Mouse (Mus musculus): ENCODE data around the gene Otp.

Gene Otp

GRCm38 (mm10) chr13:94874039-94874425 lies 1.4 kb upstream of the Otp start:
- DNase-seq = no peak

- DNase-seq = peak in 1 of 2 experiments; percentile 11
Observed at GRCm38 (mm10) chr13:94874656-94875395, 576 bp upstream of the Otp start.

GRCm38 (mm10) chr13:94876286-94877210 lies 1.1 kb downstream of the Otp start:
- peak in 1 of 2 experiments; percentile 23 for DNase-seq

DNA sequence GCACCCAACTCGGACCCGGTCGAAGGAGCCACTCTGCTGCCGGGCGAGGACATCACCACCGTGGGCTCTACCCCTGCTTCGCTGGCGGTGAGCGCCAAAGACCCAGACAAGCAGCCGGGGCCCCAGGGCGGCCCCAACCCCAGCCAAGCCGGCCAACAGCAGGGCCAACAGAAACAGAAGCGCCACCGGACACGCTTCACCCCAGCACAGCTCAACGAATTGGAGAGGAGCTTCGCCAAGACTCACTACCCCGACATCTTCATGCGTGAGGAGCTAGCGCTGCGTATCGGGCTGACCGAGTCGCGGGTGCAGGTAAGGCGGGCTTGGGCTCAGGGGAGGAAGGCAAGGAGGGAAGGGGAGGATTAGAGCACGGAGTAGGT lies 1.8 kb downstream of the Otp start:
- DNase-seq = peak in 1 of 2 experiments; percentile 8

- DNase-seq = peak in 1 of 2 experiments; percentile 9
Observed at GRCm38 (mm10) chr13:94877991-94878745, 2.8 kb downstream of the Otp start.

DNA sequence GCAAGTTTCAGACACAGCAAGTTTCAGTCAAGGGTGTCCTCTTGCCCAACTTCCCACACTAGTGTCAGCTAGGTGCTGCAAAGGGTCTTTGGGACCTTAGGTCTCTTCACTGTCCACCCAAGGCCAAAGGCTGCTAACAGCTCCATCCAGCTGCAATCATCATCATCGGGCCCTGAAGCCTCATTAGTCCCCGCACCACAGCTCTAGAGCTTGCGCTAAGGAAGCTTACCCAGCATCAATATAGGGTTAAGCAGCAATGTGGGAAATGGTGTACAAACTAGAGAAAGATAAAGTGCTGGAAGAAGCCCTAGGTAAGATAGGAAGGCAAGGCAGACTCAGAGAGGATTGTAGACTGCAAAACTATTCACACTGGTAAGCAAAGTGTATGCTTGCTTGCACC lies 5.8 kb downstream of the Otp start:
- DNase-seq = peak in 1 of 2 experiments; percentile 4

DNA sequence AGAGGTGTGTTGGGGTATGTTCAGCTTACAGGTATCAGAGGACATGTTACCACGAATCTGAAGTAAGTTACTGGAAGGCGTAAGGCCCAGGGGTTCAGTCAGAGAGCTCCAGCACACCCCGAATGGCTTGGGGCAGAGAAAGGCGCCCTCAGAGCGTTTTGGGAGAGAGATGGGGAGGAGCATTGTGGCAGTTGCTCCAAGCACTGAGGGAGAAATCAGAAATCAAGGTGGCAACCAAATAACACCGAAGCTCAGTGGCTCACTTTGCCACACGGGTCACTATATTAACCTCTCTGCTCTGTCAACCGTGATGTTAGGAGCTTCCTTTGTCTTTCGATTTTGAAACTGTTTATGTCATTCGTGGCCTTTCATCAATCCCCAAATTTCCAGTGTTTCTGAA lies 6.8 kb downstream of the Otp start:
- DNase-seq = no peak

DNA sequence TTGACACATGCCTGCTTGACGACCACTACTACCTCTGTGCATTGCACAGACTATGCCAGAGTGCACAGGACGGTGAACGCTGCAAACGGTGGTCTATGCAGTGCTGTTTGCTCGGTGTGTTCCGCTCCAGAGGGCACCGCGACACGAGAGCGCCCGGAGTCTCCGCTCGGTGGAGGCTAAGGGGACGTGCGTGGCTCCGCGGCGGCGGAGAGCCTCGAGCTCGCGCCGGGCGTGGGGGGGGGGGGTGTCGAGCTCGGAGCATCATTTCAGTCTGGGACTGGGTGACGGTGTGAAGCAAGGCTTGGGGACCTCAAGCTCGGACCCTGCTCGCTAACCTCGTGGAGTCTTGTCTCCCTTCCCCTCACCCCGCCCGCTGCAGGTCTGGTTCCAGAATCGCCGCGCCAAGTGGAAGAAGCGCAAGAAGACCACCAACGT lies 7.3 kb downstream of the Otp start:
- no peak for DNase-seq

GRCm38 (mm10) chr13:94883163-94883965 lies 8.0 kb downstream of the Otp start:
- DNase-seq = peak; percentile 45 to 54

DNA sequence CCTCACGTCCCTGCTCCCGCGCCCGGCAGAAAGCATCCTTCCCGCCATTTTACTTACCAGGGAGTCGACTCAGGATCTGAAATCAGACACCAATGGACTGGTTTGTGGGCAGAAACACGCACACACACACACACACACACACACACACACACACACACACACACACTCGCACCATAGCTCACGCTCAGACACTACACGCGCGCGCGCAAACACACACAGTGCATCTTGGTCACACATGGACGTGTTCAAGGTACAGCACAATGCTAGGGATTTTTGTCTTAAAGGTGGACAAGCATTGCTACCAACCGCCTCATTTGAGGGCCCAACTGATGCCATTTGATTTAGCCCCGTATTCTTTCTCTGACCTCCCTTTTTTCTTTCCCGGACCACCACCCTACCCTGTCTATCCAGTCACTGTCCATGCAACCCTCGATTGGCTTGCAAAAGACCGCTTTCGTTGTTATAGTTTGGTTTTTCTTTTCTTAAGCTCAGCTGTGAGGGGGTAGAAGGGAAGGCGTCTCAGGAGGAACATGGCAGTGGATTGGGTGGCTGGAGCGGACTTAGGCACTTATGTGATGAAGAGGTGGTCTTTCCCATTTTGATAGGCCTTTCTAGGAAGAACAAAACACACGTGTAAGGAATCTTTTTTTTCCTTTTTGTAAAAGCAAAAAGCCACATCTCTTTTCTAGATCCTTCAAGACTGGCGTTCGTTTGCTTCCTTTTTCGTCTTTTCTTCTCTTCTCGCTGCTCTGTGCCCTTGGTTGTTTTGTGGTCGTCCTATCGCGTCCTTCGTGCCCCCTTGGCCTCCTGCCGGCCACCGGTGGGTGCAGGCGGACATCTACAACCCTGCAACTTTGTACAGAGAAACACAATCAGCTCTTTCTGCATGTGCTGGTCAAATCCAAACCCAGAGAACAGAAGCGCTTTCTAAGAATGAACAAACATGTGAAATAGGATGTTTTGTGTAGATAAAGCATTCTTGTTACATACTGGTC lies 8.9 kb downstream of the Otp start:
- DNase-seq = peak in 1 of 2 experiments; percentile 31

GRCm38 (mm10) chr13:94885291-94886235 lies 10.2 kb downstream of the Otp start:
- peak in 1 of 2 experiments; percentile 6 for DNase-seq

- DNase-seq = no peak
Observed at GRCm38 (mm10) chr13:94907841-94908240, 32.4 kb downstream of the Otp start.

DNA sequence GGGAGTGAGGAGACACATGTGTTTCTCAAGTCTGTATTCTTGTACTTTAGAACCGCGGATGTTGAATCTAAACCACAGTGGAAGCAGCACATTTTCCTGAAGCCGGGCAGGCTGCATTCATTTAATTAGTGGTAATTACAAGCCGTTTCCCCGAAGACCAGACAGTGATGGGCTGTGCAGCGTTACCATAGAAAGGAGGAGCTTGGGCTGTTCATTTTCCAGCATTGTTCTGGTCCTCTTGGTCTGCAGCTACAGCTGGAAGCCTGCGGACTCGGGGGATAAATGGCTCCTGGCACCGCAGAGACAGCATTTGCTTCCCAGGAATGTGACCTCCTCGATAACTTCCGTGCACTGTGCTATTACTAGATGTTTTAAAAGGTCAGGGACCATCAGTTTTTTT lies 37.6 kb downstream of the Otp start:
- DNase-seq = no peak

- no peak for DNase-seq
Observed at GRCm38 (mm10) chr13:94915654-94916053, 40.3 kb downstream of the Otp start.

- no peak for DNase-seq
Observed at GRCm38 (mm10) chr13:94928086-94928485, 52.7 kb downstream of the Otp start.

All from cerebellum, postnatal 36 days (tissue).